Mouse (Mus musculus): ENCODE measurements around the gene Fbxo2. TPM values are rescaled to one million over a fixed set of nuclear protein-coding genes. Genes with fewer than 3 reads are reported as not detected.

Gene Fbxo2
- polyA plus RNA-seq, 1 experiment from 2014 or later, result 19.0 TPM

- Histone ChIP-seq H3K27ac (replicated peaks) (peak overlapping the region; percentile 87), H3K9me3 (replicated peaks) (no peaks in the 10 kb centered on the region), H3K4me1 (peaks cover 46% of the 10 kb centered on the region), H3K9ac (replicated peaks) (no peak overlapping the region), H3K4me3 (replicated peaks) (peak overlapping the region; percentile 61; the same call in 1 of the 2 replicates), H3K36me3 (no peaks in the 10 kb centered on the region), H3K4me2 (peak overlapping the region; percentile 68), H3K27me3 (replicated peaks) (no peaks in the 10 kb centered on the region)
- 41% methylated on average over 1 of the region's 1 CpGs for WGBS
- ATAC-seq (ENCODE audit: low FRiP score), result no peak
Observed at GRCm38 (mm10) chr4:148128241-148128640, 32.2 kb upstream of the Fbxo2 start.

GRCm38 (mm10) chr4:148128672-148129071 is 31.7 kb upstream of the Fbxo2 start:
- Histone ChIP-seq H3K4me3 (replicated peaks) (peak overlapping the region; percentile 61), H3K9ac (replicated peaks) (peak overlapping the region; percentile 78; the same call in 1 of the 2 replicates), H3K27me3 (replicated peaks) (no peaks in the 10 kb centered on the region), H3K9me3 (replicated peaks) (no peaks in the 10 kb centered on the region), H3K36me3 (no peaks in the 10 kb centered on the region), H3K4me2 (peak overlapping the region; percentile 68), H3K4me1 (peaks cover 46% of the 10 kb centered on the region), H3K27ac (replicated peaks) (peak overlapping the region; percentile 87)
- ATAC-seq (ENCODE audit: low FRiP score), result no peak
- 56% methylated on average over 2 of the region's 2 CpGs for WGBS

- H3K4me1 ChIP-seq, result peaks cover 46% of the 10 kb centered on the region
- H3K9me3 ChIP-seq (replicated peaks), result no peaks in the 10 kb centered on the region
- H3K4me3 ChIP-seq (replicated peaks), result peak within 1 kb of the TSS; percentile 61
- ATAC-seq (ENCODE audit: low FRiP score), result no peak; the same call in none of the 2 replicates
- H3K27me3 ChIP-seq (replicated peaks), result no peaks in the 10 kb centered on the region
- H3K4me2 ChIP-seq, result peak within 1 kb of the TSS; percentile 68
- WGBS, result under 1% methylated on average over 18 of the region's 18 CpGs
- no peaks in the 10 kb centered on the region for H3K36me3 ChIP-seq
- H3K27ac ChIP-seq (replicated peaks), result peak within 1 kb of the TSS; percentile 87
- H3K9ac ChIP-seq (replicated peaks), result peak within 1 kb of the TSS; percentile 78
Observed at GRCm38 (mm10) chr4:148130133-148130532, 30.3 kb upstream of the Fbxo2 start, which contains the start of gene Mad2l2. TSS of gene Mad2l2 (plus strand) at chr4:148130384.

- peak within 1 kb of the TSS; percentile 87 for H3K27ac ChIP-seq (replicated peaks)
- H3K4me2 ChIP-seq, result peak within 1 kb of the TSS; percentile 68
- whole genome bisulfite sequencing, result under 1% methylated on average over 73 of the region's 87 CpGs
- peak; percentile 84 for ATAC-seq (ENCODE audit: low FRiP score)
- H3K4me3 ChIP-seq (replicated peaks), result peak within 1 kb of the TSS; percentile 61
- H3K27me3 ChIP-seq (replicated peaks), result no peaks in the 10 kb centered on the region
- H3K4me1 ChIP-seq, result peaks cover 46% of the 10 kb centered on the region
- no peaks in the 10 kb centered on the region for H3K36me3 ChIP-seq
- H3K9me3 ChIP-seq (replicated peaks), result no peaks in the 10 kb centered on the region
- peak within 1 kb of the TSS; percentile 78 for H3K9ac ChIP-seq (replicated peaks)
Observed at GRCm38 (mm10) chr4:148130561-148131413, 29.6 kb upstream of the Fbxo2 start, which contains the start of gene Draxin. TSS of gene Draxin (minus strand) at chr4:148130698.

GRCm38 (mm10) chr4:148131497-148132081 is 28.8 kb upstream of the Fbxo2 start:
- ATAC-seq (ENCODE audit: low FRiP score), result peak; percentile 53
- Histone ChIP-seq H3K4me1 (peaks cover 44% of the 10 kb centered on the region), H3K27me3 (replicated peaks) (no peaks in the 10 kb centered on the region), H3K4me2 (peak overlapping the region; percentile 68), H3K4me3 (replicated peaks) (peak overlapping the region; percentile 61), H3K36me3 (no peaks in the 10 kb centered on the region), H3K9me3 (replicated peaks) (no peaks in the 10 kb centered on the region), H3K9ac (replicated peaks) (peak overlapping the region; percentile 78), H3K27ac (replicated peaks) (peak overlapping the region; percentile 87)
- WGBS, result 0% methylated on average over 21 of the region's 21 CpGs

- Histone ChIP-seq H3K9me3 (replicated peaks) (no peaks in the 10 kb centered on the region), H3K9ac (replicated peaks) (no peak overlapping the region), H3K27me3 (replicated peaks) (no peaks in the 10 kb centered on the region), H3K4me3 (replicated peaks) (no peak overlapping the region), H3K36me3 (no peaks in the 10 kb centered on the region), H3K4me2 (no peak overlapping the region), H3K4me1 (peaks cover 35% of the 10 kb centered on the region), H3K27ac (replicated peaks) (no peak overlapping the region)
- no peak for ATAC-seq (ENCODE audit: low FRiP score)
- 90% methylated on average over 8 of the region's 8 CpGs for WGBS
Observed at GRCm38 (mm10) chr4:148134988-148135387, 25.4 kb upstream of the Fbxo2 start.

- Histone ChIP-seq H3K4me2 (no peak overlapping the region), H3K36me3 (no peaks in the 10 kb centered on the region), H3K9me3 (replicated peaks) (no peaks in the 10 kb centered on the region), H3K27me3 (replicated peaks) (no peaks in the 10 kb centered on the region), H3K4me1 (peaks cover 25% of the 10 kb centered on the region), H3K4me3 (replicated peaks) (no peak overlapping the region), H3K27ac (replicated peaks) (no peak overlapping the region), H3K9ac (replicated peaks) (no peak overlapping the region)
- 66% methylated on average over 8 of the region's 8 CpGs for WGBS
- no peak for ATAC-seq (ENCODE audit: low FRiP score)
Observed at GRCm38 (mm10) chr4:148137503-148137902, 22.9 kb upstream of the Fbxo2 start.

- Histone ChIP-seq H3K9me3 (replicated peaks) (no peaks in the 10 kb centered on the region), H3K27me3 (replicated peaks) (no peaks in the 10 kb centered on the region), H3K4me2 (peak overlapping the region; percentile 92), H3K27ac (replicated peaks) (peak overlapping the region; percentile 89), H3K4me1 (peaks cover 22% of the 10 kb centered on the region), H3K36me3 (peaks cover 9% of the 10 kb centered on the region; the same call in 1 of the 2 replicates), H3K4me3 (replicated peaks) (peak overlapping the region; percentile 73), H3K9ac (replicated peaks) (peak overlapping the region; percentile 74)
- 2% methylated on average over 12 of the region's 12 CpGs for WGBS
- ATAC-seq (ENCODE audit: low FRiP score), result peak; percentile 29
Observed at GRCm38 (mm10) chr4:148139767-148140097, 20.7 kb upstream of the Fbxo2 start.

GRCm38 (mm10) chr4:148140098-148141011 is 20.1 kb upstream of the Fbxo2 start:
- H3K9ac ChIP-seq (replicated peaks), result peak overlapping the region; percentile 74
- H3K4me3 ChIP-seq (replicated peaks), result peak overlapping the region; percentile 73
- H3K4me1 ChIP-seq, result peaks cover 22% of the 10 kb centered on the region
- ATAC-seq (ENCODE audit: low FRiP score), result peak; percentile 96
- H3K9me3 ChIP-seq (replicated peaks), result no peaks in the 10 kb centered on the region
- no peaks in the 10 kb centered on the region for H3K27me3 ChIP-seq (replicated peaks)
- H3K36me3 ChIP-seq, result peaks cover 16% of the 10 kb centered on the region
- H3K4me2 ChIP-seq, result peak overlapping the region; percentile 92
- WGBS, result under 1% methylated on average over 65 of the region's 65 CpGs
- H3K27ac ChIP-seq (replicated peaks), result peak overlapping the region; percentile 89

GRCm38 (mm10) chr4:148143721-148144120 is 16.7 kb upstream of the Fbxo2 start:
- Histone ChIP-seq H3K27ac (replicated peaks) (no peak overlapping the region), H3K36me3 (peaks cover 35% of the 10 kb centered on the region), H3K4me3 (replicated peaks) (no peak overlapping the region), H3K4me1 (peaks cover 19% of the 10 kb centered on the region), H3K9ac (replicated peaks) (no peak overlapping the region), H3K27me3 (replicated peaks) (no peaks in the 10 kb centered on the region), H3K9me3 (replicated peaks) (no peaks in the 10 kb centered on the region), H3K4me2 (no peak overlapping the region)
- no peak for ATAC-seq (ENCODE audit: low FRiP score)
- 91% methylated on average over 5 of the region's 5 CpGs for WGBS

- Histone ChIP-seq H3K27me3 (replicated peaks) (no peaks in the 10 kb centered on the region), H3K4me2 (no peak overlapping the region), H3K4me3 (replicated peaks) (no peak overlapping the region), H3K36me3 (peaks cover 35% of the 10 kb centered on the region), H3K4me1 (peaks cover 19% of the 10 kb centered on the region), H3K27ac (replicated peaks) (no peak overlapping the region), H3K9ac (replicated peaks) (no peak overlapping the region), H3K9me3 (replicated peaks) (no peaks in the 10 kb centered on the region)
- 89% methylated on average over 2 of the region's 2 CpGs for WGBS
- no peak for ATAC-seq (ENCODE audit: low FRiP score)
Observed at GRCm38 (mm10) chr4:148147714-148148113, 12.7 kb upstream of the Fbxo2 start.
